Mouse (Mus musculus): ENCODE measurements around the gene Dst.

Dst gene

GRCm38 (mm10) chr1:34167151-34168057, 259.4 kb downstream of the Dst start:
- no peak for DNase-seq (ENCODE audit: low read depth, low spot score)

GRCm38 (mm10) chr1:34169086-34169485, 261.1 kb downstream of the Dst start:
- no peak for DNase-seq (ENCODE audit: low read depth, low spot score)

- DNase-seq (ENCODE audit: low read depth, low spot score), result no peak
Measured at GRCm38 (mm10) chr1:34174517-34174916, 266.5 kb downstream of the Dst start.

- no peak for DNase-seq (ENCODE audit: low read depth, low spot score)
Measured at GRCm38 (mm10) chr1:34174961-34175360, 266.9 kb downstream of the Dst start.

GRCm38 (mm10) chr1:34178022-34178727, 270.1 kb downstream of the Dst start:
- DNase-seq (ENCODE audit: low read depth, low spot score), result no peak

- no peak for DNase-seq (ENCODE audit: low read depth, low spot score)
Measured at GRCm38 (mm10) chr1:34179756-34180155, 271.7 kb downstream of the Dst start.

GRCm38 (mm10) chr1:34182406-34183249, 274.6 kb downstream of the Dst start:
- DNase-seq (ENCODE audit: low read depth, low spot score), result no peak

- no peak for DNase-seq (ENCODE audit: low read depth, low spot score)
Measured at GRCm38 (mm10) chr1:34183250-34183926, 275.4 kb downstream of the Dst start.

- DNase-seq (ENCODE audit: low read depth, low spot score), result no peak
Measured at GRCm38 (mm10) chr1:34184266-34184665, 276.2 kb downstream of the Dst start.

- DNase-seq (ENCODE audit: low read depth, low spot score), result no peak
Measured at GRCm38 (mm10) chr1:34186033-34186432, 278.0 kb downstream of the Dst start.

GRCm38 (mm10) chr1:34187501-34187900, 279.5 kb downstream of the Dst start:
- no peak for DNase-seq (ENCODE audit: low read depth, low spot score)

GRCm38 (mm10) chr1:34188721-34189236, 280.8 kb downstream of the Dst start:
- DNase-seq (ENCODE audit: low read depth, low spot score), result no peak

GRCm38 (mm10) chr1:34189318-34189717, 281.3 kb downstream of the Dst start:
- no peak for DNase-seq (ENCODE audit: low read depth, low spot score)

GRCm38 (mm10) chr1:34189970-34190369, 281.9 kb downstream of the Dst start:
- DNase-seq (ENCODE audit: low read depth, low spot score), result no peak

- no peak for DNase-seq (ENCODE audit: low read depth, low spot score)
Measured at GRCm38 (mm10) chr1:34192174-34192573, 284.1 kb downstream of the Dst start.

GRCm38 (mm10) chr1:34200791-34201190, 292.8 kb downstream of the Dst start:
- DNase-seq (ENCODE audit: low read depth, low spot score), result no peak

GRCm38 (mm10) chr1:34201483-34201882, 293.5 kb downstream of the Dst start:
- DNase-seq (ENCODE audit: low read depth, low spot score), result peak; percentile 38

GRCm38 (mm10) chr1:34211704-34212103, 303.7 kb downstream of the Dst start:
- DNase-seq (ENCODE audit: low read depth, low spot score), result no peak

- DNase-seq (ENCODE audit: low read depth, low spot score), result no peak
Measured at GRCm38 (mm10) chr1:34216456-34216855, 308.4 kb downstream of the Dst start.

GRCm38 (mm10) chr1:34218323-34218722, 310.3 kb downstream of the Dst start:
- peak; percentile 64 for DNase-seq (ENCODE audit: low read depth, low spot score)

GRCm38 (mm10) chr1:34218801-34219200, 310.8 kb downstream of the Dst start:
- DNase-seq (ENCODE audit: low read depth, low spot score), result no peak

All from embryo, embryonic 11.5 days (tissue).